Mouse (Mus musculus): ENCODE results near the gene Pcna. TPM values are rescaled to one million over a fixed set of nuclear protein-coding genes. Genes with fewer than 3 reads are reported as not detected.
"Not testable (repeated sequence)": the region's sequence is repeated elsewhere in the genome, so short reads cannot be mapped to it uniquely, and the experiment has no call there.

The Pcna gene
- 10 to 100 TPM; 24.7 to 29.9 TPM for total RNA-seq (2021)
- long read RNA-seq, experiment 1, transcript Pcna-201 (6 exons, 1,518 nt): major isoform, 14 of 15 reads
- long read RNA-seq, experiment 1, partial matches to known transcripts: 1 of 15 reads
- long read RNA-seq, experiment 1, other reads (novel, unspliced or antisense): 0 of 15 reads
- long read RNA-seq, experiment 2, transcript Pcna-201 (6 exons, 1,518 nt): major isoform, 16 of 17 reads
- long read RNA-seq, experiment 2, partial matches to known transcripts: 0 of 17 reads
- long read RNA-seq, experiment 2, other reads (novel, unspliced or antisense): 0 of 17 reads

DNA sequence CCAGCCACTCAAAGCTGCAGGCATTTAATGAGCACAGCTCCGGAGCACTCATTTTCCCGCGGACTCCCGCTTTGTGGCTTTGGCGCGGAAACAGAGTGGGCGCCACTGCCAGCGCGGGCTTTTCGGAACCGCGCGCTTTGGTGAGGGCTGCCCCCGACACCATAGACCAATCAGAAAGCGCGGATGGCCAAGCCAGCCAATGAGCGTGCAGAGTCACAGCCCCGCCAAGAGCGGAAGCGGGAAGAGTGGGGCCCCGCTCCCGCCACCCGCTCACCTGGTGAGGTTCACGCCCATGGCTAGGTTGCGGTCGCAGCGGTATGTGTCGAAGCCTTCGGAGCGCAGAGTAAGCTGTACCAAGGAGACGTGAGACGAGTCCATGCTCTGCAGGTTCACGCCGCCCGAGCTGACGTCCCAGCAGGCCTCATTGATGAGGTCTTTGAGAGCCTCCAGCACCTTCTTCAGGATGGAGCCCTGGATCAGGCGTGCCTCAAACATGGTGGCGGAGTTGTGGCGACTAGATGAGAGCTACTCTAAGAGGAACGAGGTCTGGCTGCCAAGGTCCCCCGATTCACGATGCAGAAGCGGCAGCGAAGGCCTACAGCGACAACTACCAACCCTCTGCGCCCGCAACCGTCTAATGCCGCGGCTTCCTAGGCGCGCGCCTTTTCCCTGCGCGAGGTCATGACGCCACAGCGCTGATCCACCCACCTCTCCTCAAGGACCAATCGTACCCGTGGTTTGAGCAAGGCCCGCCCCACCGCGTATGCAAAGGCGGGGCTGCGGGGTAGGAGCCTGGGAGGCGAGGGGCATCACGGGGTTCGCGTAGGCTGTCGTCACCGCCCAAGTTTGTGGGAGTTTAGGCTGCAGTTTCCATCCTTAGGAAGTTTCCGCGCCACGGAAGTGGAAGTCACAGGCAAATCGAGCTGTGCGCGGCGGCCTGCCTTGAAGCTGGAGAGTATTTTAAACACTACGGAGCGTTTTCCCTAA, at the start of gene Pcna:
Gene Pcna, minus strand, starts transcription at position 773 of the 987 bp plus-strand sequence.
- intact Hi-C loops (cut with DNase I; ENCODE audit: low total_unique reads): no loop called here
- DNase-seq: peak; percentile 96

DNA sequence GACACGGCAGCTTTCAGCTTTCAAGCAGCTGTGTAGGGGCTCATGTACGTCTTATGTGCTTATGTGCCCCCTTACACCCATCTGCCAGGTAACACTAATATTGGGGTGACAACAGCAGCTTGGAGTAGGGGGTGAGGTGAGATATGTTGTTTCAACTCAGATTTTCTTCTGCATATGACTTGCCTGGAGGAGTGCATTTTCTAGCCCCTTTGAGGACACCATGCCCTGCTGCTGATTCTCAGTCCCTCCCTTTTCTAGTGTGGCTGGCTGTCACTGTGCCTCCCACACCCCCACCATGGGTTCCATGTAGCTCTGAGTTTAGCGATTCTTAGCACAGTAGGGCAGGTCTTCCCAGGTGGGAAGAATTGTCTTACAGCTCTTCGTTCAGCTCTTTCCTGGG, 48.3 kb upstream of the Pcna start:
- DNase-seq: no peak
- intact Hi-C loops (cut with DNase I; ENCODE audit: low total_unique reads): no loop called here

DNA sequence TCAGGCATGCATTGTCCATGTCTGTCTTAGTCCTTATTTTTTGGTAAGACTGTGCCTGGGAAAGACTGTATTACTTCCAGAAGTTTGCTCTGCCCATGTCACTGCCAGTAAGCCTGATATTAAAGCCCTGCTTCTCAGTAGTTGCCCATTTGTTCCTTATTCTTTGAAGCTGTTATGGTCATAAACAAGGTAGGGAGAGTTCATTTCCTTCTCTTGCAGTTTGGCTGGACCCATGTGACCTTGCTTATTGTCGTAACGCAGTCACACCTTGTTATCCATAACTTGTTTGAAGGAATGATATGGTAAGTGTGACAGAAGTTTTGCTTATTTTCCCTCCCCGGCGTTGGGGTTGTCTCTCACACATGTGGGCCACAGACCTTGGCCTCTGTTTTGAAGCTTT, 45.1 kb upstream of the Pcna start:
- no peak for DNase-seq
- intact Hi-C loops (cut with DNase I; ENCODE audit: low total_unique reads): no loop called here

DNA sequence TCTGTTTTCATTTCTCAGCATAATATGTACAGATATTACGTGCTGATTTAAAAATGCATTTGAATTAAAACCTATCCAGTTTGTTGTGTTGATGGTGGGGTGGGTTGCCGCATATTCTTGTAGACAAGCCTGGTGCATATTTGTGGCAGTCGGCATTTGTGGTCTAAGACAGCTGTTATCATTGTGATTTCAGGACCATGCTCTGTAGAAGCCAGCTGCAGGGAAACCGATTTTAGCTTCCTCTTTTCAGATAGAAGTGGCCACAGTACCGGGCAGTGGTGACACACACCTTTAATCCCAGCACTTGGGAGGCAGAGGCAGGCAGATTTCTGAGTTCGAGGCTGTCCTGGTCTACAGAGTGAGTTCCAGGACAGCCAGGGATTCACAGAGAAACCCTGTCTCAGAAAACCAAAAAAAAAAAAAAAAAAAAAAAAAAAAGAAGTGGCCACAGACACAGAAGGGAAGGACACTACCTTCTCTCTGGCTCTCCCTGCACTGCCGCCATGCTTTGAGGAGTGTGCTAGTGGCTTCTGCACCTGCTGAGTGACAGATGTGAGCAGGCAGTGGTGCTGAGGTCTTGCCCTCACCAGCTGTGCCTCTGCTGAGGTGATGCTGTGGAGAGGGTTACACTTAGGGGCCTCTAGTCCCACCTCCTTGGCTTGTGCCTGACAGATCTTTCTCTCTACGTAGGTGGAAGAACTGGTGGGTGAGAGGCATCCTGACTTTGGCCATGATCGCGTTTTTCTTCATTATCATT, 40.8 kb upstream of the Pcna start:
- intact Hi-C loops (cut with DNase I; ENCODE audit: low total_unique reads): no loop called here
- no peak for DNase-seq

DNA sequence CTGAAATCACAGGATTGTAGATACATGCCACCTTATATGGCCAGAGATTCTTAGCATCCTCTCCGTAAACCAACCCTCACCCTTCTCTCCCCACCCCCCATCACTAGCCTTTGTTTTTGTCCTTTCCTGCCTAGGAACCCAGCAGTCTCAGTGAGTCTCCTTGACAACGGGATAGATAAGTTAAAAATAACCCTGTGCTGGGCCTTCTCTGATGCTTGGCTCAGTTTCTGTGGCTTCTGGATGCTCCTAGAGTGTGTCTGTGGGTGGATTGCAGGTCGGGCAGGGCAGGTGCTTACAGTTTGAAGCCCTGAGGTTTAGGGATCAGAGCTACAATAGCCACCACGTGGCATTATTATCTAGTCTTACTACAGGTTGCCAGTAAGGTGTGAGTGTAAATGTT, 39.0 kb upstream of the Pcna start:
- DNase-seq: no peak
- intact Hi-C loops (cut with DNase I; ENCODE audit: low total_unique reads): no loop called here

DNA sequence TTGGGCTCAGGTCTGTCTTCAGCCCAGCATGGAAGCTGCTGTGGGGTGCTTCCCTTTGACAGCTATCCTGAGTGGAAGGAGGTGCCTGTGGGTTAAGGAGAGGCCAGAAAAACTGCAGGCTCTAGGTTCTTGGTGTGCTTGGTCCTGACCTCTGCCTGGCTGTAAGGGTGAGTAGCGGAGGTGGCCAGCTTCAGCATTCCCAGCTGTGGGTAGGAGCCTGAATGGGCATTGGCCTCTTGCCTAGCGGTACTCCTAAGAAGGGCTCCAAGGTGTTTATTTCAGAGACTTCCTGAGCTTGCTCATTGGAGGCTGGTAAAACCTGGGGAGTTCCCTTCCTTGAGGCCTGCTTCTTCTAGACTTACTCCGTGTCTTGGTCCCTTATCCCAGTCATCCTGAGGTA, 38.2 kb upstream of the Pcna start:
- peak; percentile 55 for DNase-seq
- intact Hi-C loops (cut with DNase I; ENCODE audit: low total_unique reads): no loop called here

DNA sequence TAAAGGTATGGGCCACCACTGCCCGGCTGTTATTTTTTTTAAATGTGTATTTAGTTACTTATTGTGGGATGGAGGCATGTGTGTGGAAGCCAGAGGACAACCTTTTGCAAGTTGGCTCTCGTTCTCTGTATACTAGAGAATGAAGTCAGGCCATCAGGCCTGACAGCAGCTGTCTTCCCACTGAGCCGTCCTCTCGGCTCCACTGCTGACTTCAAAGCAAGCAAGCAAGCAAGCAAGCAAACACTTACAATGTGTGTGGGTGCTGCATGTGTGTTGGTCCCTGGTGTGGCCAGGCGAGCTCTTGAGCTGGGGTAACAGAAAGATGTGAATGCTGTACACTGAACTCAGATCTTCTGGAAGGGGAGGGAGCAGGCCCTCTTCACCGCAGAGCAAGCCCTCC, 37.7 kb upstream of the Pcna start:
- no peak for DNase-seq
- intact Hi-C loops (cut with DNase I; ENCODE audit: low total_unique reads): no loop called here

DNA sequence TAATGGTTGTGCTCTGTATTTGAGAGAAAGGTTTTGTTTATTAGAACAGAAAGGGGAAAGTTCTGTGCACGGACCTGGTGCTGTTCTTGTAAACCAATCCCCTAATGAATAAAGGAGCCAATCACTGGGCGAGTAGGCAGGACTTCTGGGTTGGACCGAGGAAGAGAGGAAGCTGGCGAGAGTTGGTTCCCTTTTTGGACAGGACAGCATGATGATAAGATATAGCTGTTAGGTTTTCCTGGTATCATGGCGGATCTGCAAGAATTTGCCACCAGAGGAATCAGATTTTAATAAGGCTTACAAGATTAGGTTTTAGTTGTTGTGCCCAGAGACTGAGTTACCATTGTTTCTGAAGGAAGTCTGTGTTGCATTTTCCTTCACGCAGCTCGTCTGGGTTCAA, 36.1 kb upstream of the Pcna start:
- DNase-seq; intact Hi-C loops (cut with DNase I; ENCODE audit: low total_unique reads): not testable (repeated sequence)

DNA sequence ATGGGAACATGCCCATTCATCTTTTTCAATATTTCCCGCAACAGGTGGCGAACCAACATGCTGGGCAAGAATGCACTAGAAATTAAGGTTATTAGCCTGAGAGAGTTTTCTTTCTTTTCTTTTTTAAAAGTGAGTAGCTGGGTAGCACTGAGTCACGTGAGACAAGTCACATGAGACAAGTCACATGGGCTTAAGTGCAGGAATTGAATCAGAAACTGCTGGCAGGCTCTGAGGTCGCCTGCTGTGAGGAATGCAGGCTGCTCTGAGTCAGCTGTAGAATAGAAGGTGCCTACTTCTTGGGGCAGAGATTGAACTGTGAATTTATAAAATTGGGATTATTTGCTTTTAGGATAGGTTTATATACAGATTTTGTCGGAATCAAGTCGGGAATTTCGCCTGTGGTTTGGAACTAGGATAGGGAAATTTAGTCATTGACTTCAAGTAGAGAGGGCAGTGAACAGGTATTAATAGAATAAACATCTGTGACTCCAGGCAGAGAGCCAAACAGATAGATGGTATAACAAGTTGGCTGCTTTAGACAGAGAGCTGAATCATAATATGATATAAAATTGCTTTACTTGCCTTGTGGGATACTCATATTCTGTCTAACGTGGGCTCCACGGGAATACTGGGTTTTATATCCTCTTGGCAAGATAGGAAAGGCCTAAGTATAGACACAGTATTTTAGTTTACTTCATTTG, 33.4 kb upstream of the Pcna start:
- intact Hi-C loops (cut with DNase I; ENCODE audit: low total_unique reads): no loop called here
- DNase-seq: no peak

DNA sequence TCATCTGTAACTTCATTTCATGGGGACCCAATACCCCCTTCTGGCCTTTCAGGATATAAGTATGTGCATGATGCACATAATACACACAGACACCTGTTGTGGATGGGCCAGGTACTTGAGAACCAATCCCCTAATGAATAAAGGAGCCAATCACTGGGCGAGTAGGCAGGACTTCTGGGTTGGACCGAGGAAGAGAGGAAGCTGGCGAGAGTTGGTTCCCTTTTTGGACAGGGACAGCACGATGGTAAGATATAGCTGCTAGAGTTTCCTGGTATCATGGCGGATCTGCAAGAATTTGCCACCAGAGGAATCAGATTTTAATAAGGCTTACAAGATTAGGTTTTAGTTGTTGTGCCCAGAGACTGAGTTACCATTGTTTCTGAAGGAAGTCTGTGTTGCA, 32.6 kb upstream of the Pcna start:
- DNase-seq; intact Hi-C loops (cut with DNase I; ENCODE audit: low total_unique reads): not testable (repeated sequence)

DNA sequence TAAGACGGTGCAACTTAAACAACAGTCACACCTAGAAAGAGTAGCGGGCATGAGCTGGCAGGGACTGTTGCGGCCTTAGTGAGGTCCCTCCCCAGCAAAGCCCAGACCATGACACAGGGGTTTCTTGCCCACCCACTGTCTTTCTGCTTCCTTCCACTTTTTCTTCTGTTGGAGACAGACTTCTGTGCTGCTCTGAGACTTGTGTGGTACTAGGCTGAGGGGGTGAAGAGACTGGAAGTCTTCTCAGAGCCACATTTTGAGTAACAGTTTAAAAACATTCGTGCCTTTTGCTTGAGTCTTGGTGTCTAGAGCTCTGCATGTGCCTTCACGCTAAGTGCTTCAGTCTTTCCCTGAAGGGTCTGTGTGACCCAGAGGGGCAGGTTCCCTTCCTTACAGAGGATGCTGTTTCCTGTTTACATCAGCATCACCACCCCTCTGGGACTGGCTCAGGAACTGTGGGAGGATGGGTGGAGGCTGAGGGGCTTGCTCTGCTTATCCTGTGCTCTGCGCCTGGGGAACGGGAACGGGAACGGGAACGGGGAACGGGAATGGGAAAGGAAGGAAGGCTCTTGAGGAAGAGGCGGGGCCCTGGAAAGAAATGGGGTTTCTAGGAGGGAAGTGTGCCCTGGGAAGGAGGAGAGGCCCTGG, 31.5 kb upstream of the Pcna start:
- peak; percentile 56 for DNase-seq
- intact Hi-C loops (cut with DNase I; ENCODE audit: low total_unique reads): no loop called here

DNA sequence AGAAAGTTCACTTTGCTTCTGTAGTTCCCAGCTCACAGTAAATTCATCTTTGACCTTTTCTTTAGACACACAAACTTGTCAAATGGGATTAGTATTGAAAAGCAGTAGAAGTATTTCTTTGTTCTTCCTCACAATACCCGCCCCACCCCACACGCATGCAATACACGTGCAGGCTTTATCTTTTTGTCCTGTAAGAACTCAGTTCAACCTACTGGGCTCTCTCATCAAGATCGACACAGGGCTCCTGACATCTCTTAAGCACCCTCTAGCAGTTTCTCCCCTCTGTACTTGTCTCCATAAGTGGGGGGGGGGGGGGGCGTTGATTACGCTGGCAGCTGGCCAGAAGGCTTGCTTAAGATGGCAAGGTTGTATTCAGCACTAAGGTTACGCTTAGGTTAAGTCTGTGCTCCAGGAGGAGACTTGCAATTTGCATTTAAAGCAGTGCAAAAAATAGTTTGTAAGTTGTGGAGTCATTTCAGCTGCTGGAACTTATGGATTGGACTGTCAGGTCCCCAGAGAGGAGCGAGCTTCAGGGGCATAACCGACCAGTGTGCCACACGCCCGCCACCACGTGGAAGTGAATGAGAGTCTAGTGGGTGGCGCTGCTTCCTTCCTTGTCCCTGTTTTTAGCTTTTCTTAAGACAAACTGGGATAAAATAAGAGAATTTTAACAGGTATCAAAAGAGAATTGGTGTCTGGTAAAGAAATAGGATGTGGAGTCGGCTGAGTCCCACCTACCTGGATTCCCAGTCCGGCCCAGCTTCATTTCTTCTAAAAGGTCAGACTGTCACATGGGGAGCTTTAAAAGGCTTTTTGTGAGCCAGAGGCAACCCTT, 30.3 kb upstream of the Pcna start:
- DNase-seq: no peak
- intact Hi-C loops (cut with DNase I; ENCODE audit: low total_unique reads): no loop called here

DNA sequence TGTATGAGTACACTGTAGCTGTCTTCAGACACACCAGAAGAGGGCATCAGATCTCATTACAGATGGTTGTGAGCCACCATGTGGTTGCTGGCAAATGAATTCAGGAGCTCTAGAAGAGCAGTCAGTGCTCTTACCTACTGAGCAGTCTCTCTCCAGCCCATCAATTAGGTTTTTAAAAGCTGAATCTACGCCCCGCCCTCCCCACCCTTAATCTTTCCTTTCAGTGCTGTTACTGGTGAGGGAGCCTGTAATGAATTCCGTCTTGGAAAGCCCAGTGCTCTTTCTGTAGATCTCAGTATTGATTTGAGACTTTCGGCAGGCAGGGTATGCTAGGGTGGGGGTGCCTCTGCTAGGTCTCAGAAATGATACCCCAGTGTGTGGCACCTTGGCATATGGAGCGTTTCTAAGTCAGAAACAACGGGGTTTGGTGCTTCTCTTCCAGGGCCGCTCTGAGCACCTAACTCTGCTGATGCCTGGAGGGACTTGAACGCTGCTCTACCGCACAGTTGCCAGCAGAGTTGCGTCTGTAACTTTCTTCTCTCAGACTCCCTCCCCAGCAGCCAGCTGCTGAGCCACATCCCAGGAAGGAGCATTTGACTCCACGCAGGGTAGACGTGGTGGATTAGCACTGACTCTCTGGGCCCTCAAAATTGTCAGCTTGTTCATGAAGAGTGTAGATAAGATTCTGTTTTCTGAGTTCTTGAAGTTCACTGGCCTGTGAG, 29.5 kb upstream of the Pcna start:
- DNase-seq: no peak
- intact Hi-C loops (cut with DNase I; ENCODE audit: low total_unique reads): no loop called here

DNA sequence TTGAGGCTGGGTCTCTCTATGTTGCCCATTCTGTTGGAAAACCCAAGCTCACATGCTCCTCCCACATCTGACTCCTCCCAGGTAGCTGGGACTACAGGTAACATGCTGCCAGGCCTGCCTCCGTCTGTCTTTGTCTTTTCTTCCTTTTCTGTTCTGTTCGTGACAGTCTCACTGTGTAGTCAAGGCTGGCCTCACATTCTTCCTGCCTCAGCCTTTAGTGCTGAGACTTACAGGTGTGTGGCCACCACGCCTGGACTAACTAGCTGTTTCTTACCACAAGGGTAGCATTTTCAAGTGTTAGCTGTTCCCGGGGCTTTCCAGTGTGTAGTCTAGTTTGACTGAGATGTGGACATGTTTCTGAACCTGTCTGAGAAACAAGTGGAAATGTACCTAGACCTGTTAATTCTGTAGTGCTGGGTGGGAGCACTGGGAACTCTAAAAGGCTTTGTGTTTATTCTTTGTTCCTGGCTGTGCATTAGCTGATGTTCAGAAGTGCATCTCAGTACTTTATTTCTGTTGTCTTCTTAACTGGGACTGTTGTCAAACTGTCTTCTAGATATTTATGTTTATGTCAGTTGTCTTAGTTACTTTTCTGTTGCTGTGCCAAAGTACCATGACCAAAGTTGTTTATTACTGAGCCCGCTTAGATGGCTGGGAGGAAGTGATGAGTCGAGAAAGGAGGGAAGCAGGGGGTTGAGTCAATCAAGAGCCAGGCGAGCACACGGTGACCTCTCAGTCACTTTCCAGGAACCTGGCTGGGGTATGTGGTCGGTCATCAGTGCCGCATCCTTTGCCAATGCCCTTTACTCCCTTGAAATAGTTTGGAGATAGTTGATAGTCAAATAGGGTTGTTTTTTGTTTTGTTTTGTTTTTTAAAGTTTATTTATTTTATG, 28.7 kb upstream of the Pcna start:
- DNase-seq: no peak
- intact Hi-C loops (cut with DNase I; ENCODE audit: low total_unique reads): no loop called here

DNA sequence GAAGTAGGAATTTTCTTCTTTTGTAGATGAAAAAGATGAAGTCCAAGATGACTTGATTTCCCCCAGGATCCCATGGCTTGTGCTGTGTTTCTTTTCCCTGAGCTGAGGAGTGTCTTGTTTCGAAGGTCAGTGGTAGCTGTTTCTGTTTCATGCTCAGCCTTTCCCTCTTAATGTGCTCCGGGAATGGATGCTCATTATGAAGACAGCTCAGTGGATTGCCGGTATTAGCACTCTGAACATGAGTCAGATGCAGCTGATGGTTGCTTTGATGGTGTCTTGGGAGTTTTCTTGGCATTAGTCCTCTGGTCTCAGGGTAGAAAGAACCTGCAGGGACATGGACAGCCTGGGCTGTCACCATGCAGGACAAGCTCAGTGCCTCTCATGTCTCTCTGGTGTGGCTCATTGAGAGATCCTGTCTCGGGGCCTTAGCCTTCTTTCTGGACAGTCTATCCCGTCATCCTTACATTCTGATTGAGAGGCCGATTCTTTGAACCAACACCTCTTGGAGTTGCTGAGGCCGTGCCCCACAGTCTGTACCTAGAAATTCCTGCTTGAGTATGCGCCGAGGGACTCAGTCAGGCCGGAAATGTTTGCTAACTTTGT, 27.5 kb upstream of the Pcna start:
- DNase-seq: no peak
- intact Hi-C loops (cut with DNase I; ENCODE audit: low total_unique reads): no loop called here

DNA sequence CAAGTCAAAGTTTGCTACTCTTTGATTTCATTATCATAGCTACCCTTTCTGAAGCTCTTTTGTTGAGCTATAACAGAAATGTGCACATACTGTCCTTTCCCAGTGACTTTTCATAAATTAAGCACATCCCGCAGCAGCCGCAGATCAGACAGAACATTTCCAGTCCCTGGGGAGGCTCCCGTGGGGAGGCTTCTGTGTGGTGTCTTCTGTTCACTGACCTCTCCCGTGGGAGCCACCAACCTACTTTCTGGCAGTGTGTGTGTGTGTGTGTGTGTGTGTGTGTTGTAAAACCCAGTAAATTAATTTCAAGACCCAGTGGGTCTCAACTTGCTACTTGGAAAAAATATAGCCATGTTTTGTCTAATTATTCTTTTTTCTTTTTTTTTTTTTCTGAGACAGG, 26.9 kb upstream of the Pcna start:
- no peak for DNase-seq
- intact Hi-C loops (cut with DNase I; ENCODE audit: low total_unique reads): no loop called here
